22 mouse cellular contexts compared by ENCODE assay signal in genomic region chr12:26439366-26439765, GRCm38 (mm10). TPM values are rescaled to one million over a fixed set of nuclear protein-coding genes. Genes with fewer than 3 reads are reported as not detected.
DNase-seq lines count a peak whose midpoint lies in the region; ATAC-seq and TF ChIP-seq lines count a peak whose summit lies in the region.
"Had no signal": no experiment of that assay in that cellular context is flagged by ENCODE, and none has a peak within 500 bp of the region (broad histone marks: within the 10 kb centered on the region; RNA-seq: fewer than 3 reads in every experiment).

No protein-coding gene starts in this region.

- no peaks in the 10 kb centered on the region for H3K9me3 ChIP-seq in heart, embryonic 11.5 days (replicated peaks; ENCODE audit: control insufficient read depth, low read length)
- H3K9me3 ChIP-seq in midbrain, embryonic 15.5 days = no peaks in the 10 kb centered on the region
- H3K9me3 ChIP-seq: limb, embryonic 10.5 days; liver, embryonic 13.5 days; midbrain, embryonic 12.5 days had no signal

- peak; percentile 24; the same call in 1 of the 2 replicates for TF ChIP-seq POLR2A in heart, adult 2 months (IDR thresholded peaks at IDR 0.05; ENCODE audit: insufficient read depth, low read depth, low read length)

- H3K27me3 ChIP-seq in heart, adult 2 months (ENCODE audit: control insufficient read depth, insufficient read depth, low read length) = no peaks in the 10 kb centered on the region; the same call in 1 of the 2 replicates
- H3K27me3 ChIP-seq in heart, embryonic 11.5 days (ENCODE audit: control insufficient read depth, insufficient read depth, low read length) = no peaks in the 10 kb centered on the region
- no peaks in the 10 kb centered on the region for H3K27me3 ChIP-seq in midbrain, embryonic 15.5 days (replicated peaks)
- H3K27me3 ChIP-seq: liver, embryonic 13.5 days; midbrain, embryonic 12.5 days had no signal

- peak overlapping the region; percentile 33; the same call in 1 of the 2 replicates for H3K9ac ChIP-seq in heart, adult 2 months (ENCODE audit: low read depth, low read length)
- H3K9ac ChIP-seq in heart, embryonic 11.5 days (ENCODE audit: low read depth, low read length) = no peak overlapping the region
- H3K9ac ChIP-seq in midbrain, embryonic 15.5 days = no peak overlapping the region
- H3K9ac ChIP-seq: liver, embryonic 13.5 days; midbrain, embryonic 12.5 days had no signal

- no peaks in the 10 kb centered on the region for H3K79me2 ChIP-seq in heart, adult 2 months (replicated peaks; ENCODE audit: control insufficient read depth, insufficient read depth, low read length)

- no peak for TF ChIP-seq EP300 in heart, adult 2 months (IDR thresholded peaks at IDR 0.05; ENCODE audit: insufficient read depth, low read depth, low read length)

- H3K4me3 ChIP-seq in heart, adult 2 months = no peak overlapping the region
- no peak overlapping the region for H3K4me3 ChIP-seq in heart, embryonic 11.5 days (ENCODE audit: low read depth, low read length)
- H3K4me3 ChIP-seq in midbrain, embryonic 15.5 days = no peak overlapping the region
- H3K4me3 ChIP-seq: layer of hippocampus, adult 2 months; limb, embryonic 10.5 days; liver, embryonic 13.5 days; midbrain, embryonic 12.5 days; myocyte had no signal

- intact Hi-C loops in heart, adult 2 months (cut with DNase I) = no loop called here

- no peak overlapping the region for H3K4me2 ChIP-seq in heart, embryonic 11.5 days
- no peak overlapping the region for H3K4me2 ChIP-seq in midbrain, embryonic 15.5 days
- H3K4me2 ChIP-seq: liver, embryonic 13.5 days; midbrain, embryonic 12.5 days had no signal

- no peak for TF ChIP-seq CTCF in heart, adult 2 months (IDR thresholded peaks at IDR 0.05)

- H3K4me1 ChIP-seq in heart, adult 2 months (ENCODE audit: control insufficient read depth, insufficient read depth, low read length) = peaks cover 11% of the 10 kb centered on the region
- H3K4me1 ChIP-seq in heart, embryonic 11.5 days (ENCODE audit: control insufficient read depth, insufficient read depth, low read length) = no peaks in the 10 kb centered on the region
- no peaks in the 10 kb centered on the region for H3K4me1 ChIP-seq in midbrain, embryonic 15.5 days
- H3K4me1 ChIP-seq: liver, embryonic 13.5 days; midbrain, embryonic 12.5 days had no signal

- WGBS in heart, adult 2 months = 37% methylated on average over 3 of the region's 3 CpGs
- WGBS in heart, embryonic 11.5 days (ENCODE audit: insufficient replicate concordance) = 70% methylated on average over 3 of the region's 3 CpGs
- 77% methylated on average over 3 of the region's 3 CpGs for WGBS in midbrain, embryonic 15.5 days

- no peak for ATAC-seq in heart, embryonic 11.5 days (replicated peaks; ENCODE audit: insufficient number of reproducible peaks, low FRiP score, low TSS enrichment)
- ATAC-seq in common myeloid progenitor, adult 5-6 weeks (replicated peaks; ENCODE audit: low read depth, poor library complexity, severe bottlenecking) = peak; percentile 73
- ATAC-seq in midbrain, embryonic 15.5 days (replicated peaks) = no peak
- ATAC-seq: hindbrain, postnatal 0 days had no signal

- peak overlapping the region; percentile 27; the same call in 1 of the 2 replicates for H3K27ac ChIP-seq in heart, adult 2 months
- H3K27ac ChIP-seq in heart, embryonic 11.5 days (ENCODE audit: low read depth, low read length) = no peak overlapping the region
- no peak overlapping the region for H3K27ac ChIP-seq in midbrain, embryonic 15.5 days
- H3K27ac ChIP-seq: hindbrain, postnatal 0 days; layer of hippocampus, adult 2 months; limb, embryonic 10.5 days; liver, embryonic 13.5 days; midbrain, embryonic 12.5 days; stomach, postnatal 0 days had no signal

- peaks cover 8% of the 10 kb centered on the region for H3K36me3 ChIP-seq in heart, adult 2 months (ENCODE audit: control insufficient read depth, insufficient read depth, low read length)
- no peaks in the 10 kb centered on the region for H3K36me3 ChIP-seq in heart, embryonic 11.5 days (ENCODE audit: control insufficient read depth, insufficient read depth, low read length)
- no peaks in the 10 kb centered on the region for H3K36me3 ChIP-seq in midbrain, embryonic 15.5 days (replicated peaks)
- H3K36me3 ChIP-seq: G1E; limb, embryonic 10.5 days; liver, embryonic 13.5 days; midbrain, embryonic 12.5 days had no signal

- DNase-seq in heart, adult 2 months = no peak
- peak; percentile 21 for DNase-seq in CD4-positive helper T cell, adult 2 months (ENCODE audit: low read depth, low spot score)
- peak; percentile 54 for DNase-seq in kidney, postnatal 14 days
- DNase-seq in neural tube, embryonic 10.5 days (ENCODE audit: extremely low spot score, low spot score) = no peak
- no peak for DNase-seq in gastrocnemius, adult 8-10 months (ENCODE audit: low spot score in 2 of 2)
- DNase-seq: adrenal gland, postnatal 14 days; B cell, adult 2 months; cerebellum, postnatal 14 days; heart, postnatal 14 days; liver, embryonic 13.5 days; lung, postnatal 14 days; thymus, postnatal 25 days had no signal

RNA-seq across cellular contexts. Expression of gene Rsad2, which starts 16.9 kb away (rescaled TPM):
- 10 to 100 TPM in 1 of 2 experiments, 1 to 10 TPM in 1; 7.4 to 14.4 TPM for total RNA-seq in heart, adult 2 months (2021)
- polyA plus RNA-seq in heart, adult 2 months (2012; rRNA removed) = 6.9 and 8.2 TPM in 2 replicates
- polyA plus RNA-seq in heart, embryonic 11.5 days (2014; fragmentation: Nextera tagmentation; extraction: Ambion mirVana) = 0.13 and 0.20 TPM in 2 replicates
- 1.8 and 4.1 TPM in 2 replicates for total RNA-seq in common myeloid progenitor, adult 5-6 weeks (2017)
- polyA plus RNA-seq in midbrain, embryonic 15.5 days (2015; fragmentation: Nextera tagmentation; extraction: Ambion mirVana) = 0.39 and 0.75 TPM in 2 replicates
- total RNA-seq in gastrocnemius, adult 8-10 months (2022) = 1 to 10 TPM in 1 of 4 experiments, under 1 TPM in 3; 0.27 to 1.1 (median 0.49) TPM
- polyA plus RNA-seq: G1E had no signal

RNA-seq across cellular contexts. Expression of gene Rnf144a, which starts 24.3 kb away (rescaled TPM):
- 10 to 100 TPM; 12.7 to 13.4 TPM for total RNA-seq in heart, adult 2 months (2021)
- 11.5 and 17.2 TPM in 2 replicates for polyA plus RNA-seq in heart, adult 2 months (2012; rRNA removed)
- 4.6 and 7.4 TPM in 2 replicates for polyA plus RNA-seq in heart, embryonic 11.5 days (2014; fragmentation: Nextera tagmentation; extraction: Ambion mirVana)
- 31.0 and 42.0 TPM in 2 replicates for total RNA-seq in common myeloid progenitor, adult 5-6 weeks (2017)
- polyA plus RNA-seq in midbrain, embryonic 15.5 days (2015; fragmentation: Nextera tagmentation; extraction: Ambion mirVana) = 29.9 and 30.8 TPM in 2 replicates
- total RNA-seq in gastrocnemius, adult 8-10 months (2022) = 1 to 10 TPM; 2.3 to 3.1 (median 3.0) TPM
- polyA plus RNA-seq: G1E, myocyte had no signal

RNA-seq across cellular contexts. Expression of gene Cmpk2, which starts 29.6 kb away (rescaled TPM):
- total RNA-seq in heart, adult 2 months (2021) = 1 to 10 TPM; 4.2 to 4.5 TPM
- polyA plus RNA-seq in heart, adult 2 months (2012; rRNA removed) = 3.8 and 6.6 TPM in 2 replicates
- polyA plus RNA-seq in heart, embryonic 11.5 days (2014; fragmentation: Nextera tagmentation; extraction: Ambion mirVana) = 9.1 and 9.3 TPM in 2 replicates
- 11.2 and 15.8 TPM in 2 replicates for total RNA-seq in common myeloid progenitor, adult 5-6 weeks (2017)
- 15.6 TPM in 2 replicates for polyA plus RNA-seq in midbrain, embryonic 15.5 days (2015; fragmentation: Nextera tagmentation; extraction: Ambion mirVana)
- 1 to 10 TPM in 1 of 4 experiments, under 1 TPM in 3; 0.67 to 1.2 (median 0.73) TPM for total RNA-seq in gastrocnemius, adult 8-10 months (2022)
- polyA plus RNA-seq: G1E, myocyte had no signal

Comparison
In these comparisons a context has a peak if more than half of its experiments do, and no peak if none do; other contexts are left out.
1. DNase-seq: peak in CD4-positive helper T cell, adult 2 months (single experiment) and kidney, postnatal 14 days (single experiment); none in heart, adult 2 months (0 of 2), neural tube, embryonic 10.5 days (single experiment) and gastrocnemius, adult 8-10 months (0 of 2).